Mouse (Mus musculus) kidney, embryonic 14.5 days (tissue): ENCODE results near the gene Fxr2. TPM values are rescaled to one million over a fixed set of nuclear protein-coding genes. Genes with fewer than 3 reads are reported as not detected.
A peak's percentile ranks its signal among the peaks of the same experiment; 100 is the strongest.

ENCODE experiments used
- ATAC-seq: fragments of 200-750 bp; cut with Nextera tagmentation; 2 replicates; pipeline ENCODE4 v1.8.0; 2017; ENCODE audit warnings: moderate number of reproducible peaks, mild to moderate bottlenecking, moderate TSS enrichment, moderate library complexity; ENCODE audit not compliant: low FRiP score, low TSS enrichment
- H3K27ac ChIP-seq: fragments of 300-500 bp; sonication (generic); 2 replicates; pipeline ENCODE4 v1.5.1; 2014; ENCODE audit warnings: low read depth, mild to moderate bottlenecking, low read length, moderate library complexity, mixed read lengths
- H3K27me3 ChIP-seq: fragments of 300-500 bp; sonication (generic); 2 replicates; pipeline ENCODE4 v1.6.1; 2014; ENCODE audit warnings: mild to moderate bottlenecking, low read length; ENCODE audit not compliant: control insufficient read depth, insufficient read depth
- H3K36me3 ChIP-seq: fragments of 300-500 bp; sonication (generic); 2 replicates; pipeline ENCODE4 v1.6.1; 2014; ENCODE audit warnings: low read length, mixed read lengths; ENCODE audit not compliant: control insufficient read depth, insufficient read depth
- H3K4me1 ChIP-seq: fragments of 300-500 bp; sonication (generic); 2 replicates; pipeline ENCODE4 v1.6.1; 2014; ENCODE audit warnings: low read length, mixed read lengths; ENCODE audit not compliant: control insufficient read depth, insufficient read depth
- H3K4me2 ChIP-seq: fragments of 300-500 bp; sonication (generic); replicated peaks from 2 replicates; pipeline ENCODE4 v1.6.1; 2014; ENCODE audit warnings: low read depth, mild to moderate bottlenecking, low read length
- H3K4me3 ChIP-seq: fragments of 300-500 bp; sonication (generic); 2 replicates; pipeline ENCODE4 v1.5.1; 2014; ENCODE audit warnings: mild to moderate bottlenecking, low read length
- H3K9ac ChIP-seq: fragments of 300-500 bp; sonication (generic); 2 replicates; pipeline ENCODE4 v1.6.1; 2014; ENCODE audit warnings: low read depth, mild to moderate bottlenecking, low read length, moderate library complexity
- H3K9me3 ChIP-seq: fragments of 300-500 bp; sonication (generic); 2 replicates; pipeline ENCODE4 v1.6.1; 2016; ENCODE audit warnings: low read length; ENCODE audit not compliant: control insufficient read depth
- WGBS: fragments of 180-500 bp; shearing (Covaris S2); extraction: QIAGEN DNeasy Blood & Tissue Kit; methylation state at CpG from one replicate; pipeline ENCODE4 v1.1.7; 2014; 5-methylcytosine and 5-hydroxymethylcytosine counted together
- polyA plus RNA-seq: library from polyadenylated mRNA; unstranded; fragments of >200 nt; fragmentation: Nextera tagmentation; extraction: Ambion mirVana; gene quantifications from 2 replicates; pipeline ENCODE4 v1.2.1, GENCODE M21; 2014

The Fxr2 gene
- polyA plus RNA-seq, 1 experiment from 2014 or later = 30.7 TPM

DNA sequence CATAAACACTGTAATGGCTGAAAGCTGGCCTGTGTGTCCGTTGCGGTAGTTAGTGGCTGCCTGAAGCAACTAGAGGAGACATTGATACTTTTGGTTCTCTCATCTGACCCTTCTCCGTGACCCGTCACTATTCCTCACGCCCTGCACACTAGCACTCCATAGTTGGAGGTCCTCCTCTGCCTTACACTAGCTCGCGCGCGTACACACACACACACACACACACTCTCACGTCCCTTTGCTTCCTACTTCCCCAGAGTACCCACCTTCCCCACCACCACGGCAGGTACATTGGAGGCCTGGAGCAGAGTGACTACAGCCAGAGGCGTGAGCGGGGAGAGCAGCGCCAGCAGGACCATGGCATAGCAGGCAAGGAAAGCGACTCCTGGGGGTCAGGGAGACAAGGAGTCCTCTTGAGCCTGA is 24.7 kb downstream of the Fxr2 start:
- 87% methylated on average over 15 of the region's 15 CpGs for WGBS
- peaks cover 49% of the 10 kb centered on the region for H3K36me3 ChIP-seq

DNA sequence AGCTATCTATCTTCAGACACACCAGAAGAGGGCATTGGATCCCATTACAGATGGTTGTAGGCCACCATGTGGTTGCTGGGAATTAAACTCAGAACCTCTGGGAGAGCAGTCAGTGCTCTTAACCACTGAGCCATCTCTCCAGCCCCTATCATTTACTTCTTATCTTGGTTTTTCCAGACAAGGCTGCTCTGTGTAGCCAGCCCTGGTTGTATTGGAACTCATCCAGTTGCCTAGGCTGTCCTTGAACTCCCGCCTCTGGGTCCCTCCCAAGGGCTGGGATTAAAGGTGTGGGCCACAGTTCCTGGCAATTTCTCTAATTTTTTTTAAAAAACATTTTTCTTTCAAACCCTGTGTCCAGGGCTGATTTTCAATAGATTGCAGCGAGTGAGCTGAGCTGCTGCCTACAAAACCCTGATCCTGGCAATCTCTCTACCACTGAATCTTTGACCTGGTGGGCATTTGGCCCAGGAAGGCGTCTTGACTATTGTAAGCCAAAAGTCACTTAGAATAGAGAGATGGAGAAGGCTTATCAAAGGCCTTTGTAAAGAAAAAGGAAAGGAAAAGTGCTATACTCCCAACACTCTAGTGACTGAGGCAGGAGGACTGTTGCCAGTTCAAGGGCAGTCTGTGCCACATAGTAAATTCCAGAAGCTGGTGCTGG is 28.6 kb downstream of the Fxr2 start:
- Histone ChIP-seq H3K36me3 (peaks cover 54% of the 10 kb centered on the region), H3K4me1 (peaks cover 5% of the 10 kb centered on the region; the same call in 1 of the 2 replicates), H3K27me3 (no peaks in the 10 kb centered on the region), H3K27ac (peak overlapping the region; percentile 99; the same call in 1 of the 2 replicates), H3K4me2 (peak overlapping the region; percentile 54), H3K9ac (peak overlapping the region; percentile 68; the same call in 1 of the 2 replicates), H3K4me3 (peak overlapping the region; percentile 56), H3K9me3 (no peaks in the 10 kb centered on the region)
- WGBS = 83% methylated on average over 3 of the region's 3 CpGs
- ATAC-seq = no peak

More for the DNA sequence above, 24.7 kb downstream of the Fxr2 start:
- Histone ChIP-seq H3K4me2 (no peak overlapping the region), H3K27me3 (no peaks in the 10 kb centered on the region), H3K9ac (no peak overlapping the region), H3K9me3 (no peaks in the 10 kb centered on the region), H3K4me1 (peaks cover 5% of the 10 kb centered on the region; the same call in 1 of the 2 replicates), H3K4me3 (no peak overlapping the region), H3K27ac (no peak overlapping the region)
- ATAC-seq = no peak

DNA sequence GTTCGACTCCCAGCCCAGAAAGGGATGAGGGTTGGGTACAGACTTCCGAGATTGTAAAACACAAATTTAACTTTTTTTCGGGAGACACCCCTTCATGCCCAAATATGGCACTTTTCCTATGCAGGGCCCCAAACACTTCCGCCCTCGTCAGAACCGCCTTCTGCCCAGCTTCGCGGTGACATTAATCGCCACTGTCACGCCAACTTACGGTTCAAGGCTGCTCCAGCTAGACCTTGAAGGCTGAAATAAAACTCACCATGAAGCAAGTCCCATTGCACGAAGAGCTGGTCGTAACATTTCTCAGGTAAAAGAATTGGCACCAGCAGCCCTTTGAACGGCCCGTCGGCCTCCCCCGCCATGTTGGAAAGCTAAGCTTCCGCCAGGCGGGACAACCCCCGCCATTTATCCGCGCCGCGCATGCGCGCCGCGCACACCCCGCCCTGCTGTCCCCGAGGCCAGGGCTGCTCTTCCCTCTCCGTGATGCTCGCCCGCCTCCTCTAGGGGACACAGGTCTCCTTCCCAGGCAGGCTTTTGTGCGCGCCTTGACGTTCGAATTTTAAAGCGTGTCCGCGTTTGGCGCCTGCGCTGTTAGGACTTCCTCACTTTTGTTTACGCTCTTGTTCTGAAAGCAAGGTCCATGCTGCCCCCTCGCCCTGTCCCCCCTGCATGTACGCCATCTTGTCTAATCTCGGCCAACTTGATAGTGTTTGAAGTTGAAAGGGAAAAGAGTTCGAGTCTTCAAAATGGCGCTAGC is 29.6 kb downstream of the Fxr2 start, which contains the start of gene Mpdu1:
Mpdu1 (minus strand) TSS at position 430 of the 754 bp plus-strand sequence.
- Histone ChIP-seq H3K4me1 (peaks cover 5% of the 10 kb centered on the region; the same call in 1 of the 2 replicates), H3K27ac (peak within 1 kb of the TSS; percentile 99), H3K4me2 (peak within 1 kb of the TSS; percentile 54), H3K9me3 (no peaks in the 10 kb centered on the region), H3K27me3 (no peaks in the 10 kb centered on the region), H3K4me3 (peak within 1 kb of the TSS; percentile 56), H3K36me3 (peaks cover 50% of the 10 kb centered on the region), H3K9ac (peak within 1 kb of the TSS; percentile 68)
- peak; percentile 96 for ATAC-seq
- WGBS = under 1% methylated on average over 48 of the region's 48 CpGs

DNA sequence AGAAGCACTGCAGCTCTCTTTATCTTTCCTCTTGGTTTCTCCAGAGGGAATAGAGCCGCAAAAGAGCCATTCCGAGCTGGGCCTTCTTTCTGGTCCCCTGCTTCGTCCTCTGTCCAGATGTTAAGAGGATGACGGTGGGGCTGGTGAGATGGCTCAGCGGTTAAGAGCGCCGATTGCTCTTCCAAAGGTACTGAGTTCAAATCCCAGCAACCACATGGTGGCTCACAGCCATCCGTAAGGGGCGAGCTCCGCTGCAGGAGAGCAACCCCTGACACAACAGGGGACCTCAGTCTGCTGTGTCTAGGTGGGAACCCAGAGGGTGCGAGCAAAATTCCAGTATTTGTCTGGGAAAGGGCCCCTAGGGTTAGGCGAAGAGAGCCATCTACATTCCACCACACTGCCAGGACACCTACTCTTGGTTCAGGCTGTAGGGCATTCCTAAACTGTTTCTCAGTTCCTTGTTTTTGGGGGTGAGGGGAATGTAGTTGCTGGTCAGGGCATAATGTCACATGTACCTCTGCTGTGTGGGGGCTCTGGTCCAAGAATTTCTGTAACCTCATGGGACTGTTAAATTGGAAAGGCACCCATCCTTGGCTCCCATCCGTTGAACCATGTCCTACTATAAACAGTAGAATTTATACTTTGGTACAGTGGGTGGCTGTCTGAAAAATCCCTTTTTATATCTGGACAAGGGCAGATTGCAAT is 30.3 kb downstream of the Fxr2 start:
- no peaks in the 10 kb centered on the region for H3K9me3 ChIP-seq
- H3K4me1 ChIP-seq = peaks cover 5% of the 10 kb centered on the region; the same call in 1 of the 2 replicates
- H3K9ac ChIP-seq = peak overlapping the region; percentile 68; the same call in 1 of the 2 replicates
- H3K27ac ChIP-seq = peak overlapping the region; percentile 99
- H3K36me3 ChIP-seq = peaks cover 50% of the 10 kb centered on the region
- ATAC-seq = peak; percentile 3; the same call in 1 of the 2 replicates
- WGBS = 69% methylated on average over 13 of the region's 13 CpGs
- H3K4me3 ChIP-seq = peak overlapping the region; percentile 56
- peak overlapping the region; percentile 54 for H3K4me2 ChIP-seq
- no peaks in the 10 kb centered on the region for H3K27me3 ChIP-seq

DNA sequence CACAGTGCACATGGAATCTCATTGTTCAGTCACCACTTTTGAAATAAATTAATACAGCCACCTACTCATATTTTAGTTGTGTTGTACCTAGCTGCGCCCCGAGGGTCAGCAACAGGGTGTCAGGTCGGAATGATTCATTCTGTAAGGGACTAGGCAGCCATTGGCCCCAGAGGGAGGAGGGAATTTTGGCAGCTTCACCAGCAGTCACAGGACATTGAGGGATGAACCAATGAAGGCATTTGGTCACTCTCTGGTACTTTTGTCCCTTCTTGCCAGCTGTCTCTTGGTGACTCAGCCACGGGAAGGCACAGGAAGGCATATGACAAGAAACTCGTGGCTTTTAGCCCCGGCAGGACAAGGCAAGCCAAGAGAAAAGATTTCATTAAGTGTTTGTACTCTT is 31.0 kb downstream of the Fxr2 start:
- Histone ChIP-seq H3K4me3 (no peak overlapping the region), H3K27me3 (no peaks in the 10 kb centered on the region), H3K36me3 (peaks cover 50% of the 10 kb centered on the region), H3K4me1 (peaks cover 5% of the 10 kb centered on the region; the same call in 1 of the 2 replicates), H3K4me2 (no peak overlapping the region), H3K27ac (no peak overlapping the region), H3K9ac (no peak overlapping the region), H3K9me3 (no peaks in the 10 kb centered on the region)
- ATAC-seq = no peak
- 83% methylated on average over 6 of the region's 6 CpGs for WGBS

DNA sequence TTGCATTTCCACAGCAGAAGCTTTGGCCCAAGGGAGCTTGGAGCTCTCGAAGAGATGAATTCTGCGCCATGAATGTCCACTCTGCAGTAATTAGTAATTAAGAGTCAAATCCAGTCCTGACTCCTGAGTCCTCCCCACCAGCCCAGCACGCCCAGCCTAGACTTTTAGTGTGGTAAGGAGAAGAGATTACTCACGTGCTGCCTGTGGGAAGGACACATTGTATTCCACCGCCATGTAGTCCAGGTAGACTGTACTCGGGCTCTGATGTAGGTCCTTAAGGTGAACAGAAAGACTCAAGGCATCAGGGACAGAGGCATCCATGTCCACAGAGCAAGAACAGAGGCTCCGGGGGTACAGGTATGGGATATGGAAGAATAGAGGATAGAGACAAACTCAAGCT is 32.1 kb downstream of the Fxr2 start:
- no peak for ATAC-seq
- Histone ChIP-seq H3K9ac (no peak overlapping the region; the same call in 1 of the 2 replicates), H3K9me3 (no peaks in the 10 kb centered on the region), H3K36me3 (peaks cover 55% of the 10 kb centered on the region), H3K4me1 (peaks cover 8% of the 10 kb centered on the region; the same call in 1 of the 2 replicates), H3K27ac (no peak overlapping the region), H3K4me3 (no peak overlapping the region), H3K4me2 (no peak overlapping the region), H3K27me3 (no peaks in the 10 kb centered on the region)
- WGBS = 93% methylated on average over 7 of the region's 7 CpGs

DNA sequence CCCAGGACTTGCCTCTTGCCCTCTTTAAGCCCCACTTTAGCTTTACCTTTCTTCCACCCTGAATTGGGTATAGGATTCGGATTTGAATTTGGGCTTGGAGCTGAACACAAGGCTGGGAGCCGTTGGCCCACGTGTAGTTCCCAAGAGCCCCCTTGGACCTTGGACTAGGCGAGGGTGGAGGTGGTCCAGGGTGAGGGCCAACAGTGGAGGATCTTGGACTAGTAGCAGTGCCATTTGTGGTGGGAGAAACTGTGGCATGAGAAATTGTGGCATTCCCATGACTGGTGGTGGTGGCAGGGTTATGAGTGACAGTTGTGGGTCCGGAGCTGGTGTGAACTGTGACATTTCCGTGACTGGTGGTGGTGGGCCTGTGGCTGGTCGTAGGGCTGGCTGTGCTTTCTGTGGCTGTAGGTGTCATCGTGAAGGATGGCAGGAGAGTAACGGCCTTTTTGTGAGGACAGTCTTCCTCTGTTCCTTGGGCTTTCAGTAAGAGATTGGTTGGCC is 32.7 kb downstream of the Fxr2 start:
- Histone ChIP-seq H3K36me3 (peaks cover 62% of the 10 kb centered on the region), H3K9me3 (no peaks in the 10 kb centered on the region), H3K27ac (no peak overlapping the region; the same call in 1 of the 2 replicates), H3K4me3 (no peak overlapping the region), H3K4me2 (no peak overlapping the region), H3K9ac (no peak overlapping the region), H3K27me3 (no peaks in the 10 kb centered on the region), H3K4me1 (peaks cover 10% of the 10 kb centered on the region; the same call in 1 of the 2 replicates)
- no peak for ATAC-seq
- 75% methylated on average over 9 of the region's 9 CpGs for WGBS

DNA sequence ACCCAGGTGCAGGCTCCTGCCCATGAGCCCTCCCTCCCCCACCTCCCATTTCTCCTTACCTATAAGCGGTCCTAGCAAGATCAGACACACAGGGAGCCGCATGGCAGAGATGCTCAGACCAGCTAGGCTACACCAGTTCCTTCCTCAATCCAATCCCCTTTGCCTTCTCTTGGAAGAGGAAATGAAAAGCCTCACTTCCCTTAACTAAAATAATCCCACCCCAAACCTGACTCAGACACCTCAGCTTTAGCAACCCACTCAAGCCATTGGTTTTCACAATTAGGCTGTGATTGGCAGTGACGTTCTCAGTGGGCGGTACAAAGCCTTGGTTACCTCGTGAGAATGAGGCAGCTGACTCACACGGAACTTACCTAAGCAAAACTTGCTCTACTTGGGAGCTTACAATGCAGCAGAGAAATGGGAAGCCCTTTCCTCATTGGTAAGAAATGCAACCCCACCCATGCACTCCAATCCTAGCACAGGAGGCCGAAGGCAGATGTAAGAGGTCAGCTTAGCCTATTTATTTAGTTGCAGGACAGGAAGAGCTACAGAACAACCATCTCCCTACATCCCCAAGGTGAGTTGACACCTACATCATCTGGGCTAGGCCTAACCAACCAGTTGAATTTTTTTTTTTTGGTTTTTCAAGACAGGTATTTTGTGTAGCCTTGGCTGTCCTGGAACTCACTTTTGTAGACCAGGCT is 33.3 kb downstream of the Fxr2 start, which contains the start of gene Cd68:
Cd68 (minus strand) TSS at position 193 of the 704 bp plus-strand sequence.
- Histone ChIP-seq H3K4me1 (peaks cover 10% of the 10 kb centered on the region; the same call in 1 of the 2 replicates), H3K4me2 (no peak within 1 kb of the TSS), H3K4me3 (no peak within 1 kb of the TSS), H3K36me3 (peaks cover 65% of the 10 kb centered on the region), H3K9me3 (no peaks in the 10 kb centered on the region), H3K27me3 (no peaks in the 10 kb centered on the region), H3K9ac (no peak within 1 kb of the TSS; the same call in 1 of the 2 replicates), H3K27ac (no peak within 1 kb of the TSS; the same call in 1 of the 2 replicates)
- no peak for ATAC-seq
- 40% methylated on average over 7 of the region's 7 CpGs for WGBS
